Mouse (Mus musculus) spleen, postnatal 36 days (tissue): Measurements from ENCODE around the gene Mon2.
A peak's percentile ranks its signal among the peaks of the same experiment; 100 is the strongest.
"Not testable (repeated sequence)": the region's sequence is repeated elsewhere in the genome, so short reads cannot be mapped to it uniquely, and the experiment has no call there.

Experiments used
- DNase-seq, 2 experiments: peaks; one replicate each; pipeline ENCODE4 v3.0.0; 2022; ENCODE audit warnings: low spot score in 2 of 2, mixed read lengths in 1 of 2

The Mon2 gene

GRCm38 (mm10) chr10:122994402-122995107 is 81.8 kb downstream of the Mon2 start:
- DNase-seq, result no peak

- no peak for DNase-seq
Observed at GRCm38 (mm10) chr10:122991648-122992047, 84.7 kb downstream of the Mon2 start.

GRCm38 (mm10) chr10:122991053-122991452 is 85.3 kb downstream of the Mon2 start:
- DNase-seq, result no peak

GRCm38 (mm10) chr10:122990606-122991005 is 85.7 kb downstream of the Mon2 start:
- no peak for DNase-seq

- no peak for DNase-seq
Observed at GRCm38 (mm10) chr10:122989916-122990315, 86.4 kb downstream of the Mon2 start.

- no peak for DNase-seq
Observed at GRCm38 (mm10) chr10:122988372-122988771, 87.9 kb downstream of the Mon2 start.

GRCm38 (mm10) chr10:122987671-122988128 is 88.6 kb downstream of the Mon2 start:
- DNase-seq, result peak; percentile 59 to 65

- peak; percentile 68 to 76 for DNase-seq
Observed at GRCm38 (mm10) chr10:122986320-122987225, 89.7 kb downstream of the Mon2 start.

GRCm38 (mm10) chr10:122985515-122986319 is 90.6 kb downstream of the Mon2 start:
- DNase-seq, result peak; percentile 78 to 82

- peak; percentile 60 to 67 for DNase-seq
Observed at GRCm38 (mm10) chr10:122985252-122985514, 91.1 kb downstream of the Mon2 start.

- DNase-seq, result no peak
Observed at GRCm38 (mm10) chr10:122984531-122985251, 91.6 kb downstream of the Mon2 start.

GRCm38 (mm10) chr10:122983579-122984530 is 92.5 kb downstream of the Mon2 start:
- no peak for DNase-seq

GRCm38 (mm10) chr10:122982909-122983578 is 93.3 kb downstream of the Mon2 start:
- DNase-seq, result no peak

- no peak for DNase-seq
Observed at GRCm38 (mm10) chr10:122980123-122980522, 96.2 kb downstream of the Mon2 start.

GRCm38 (mm10) chr10:122979356-122979755 is 96.9 kb downstream of the Mon2 start:
- DNase-seq, result no peak

GRCm38 (mm10) chr10:122976038-122976437 is 100.3 kb downstream of the Mon2 start:
- no peak for DNase-seq

- no peak for DNase-seq
Observed at GRCm38 (mm10) chr10:122973241-122973640, 103.1 kb downstream of the Mon2 start.

GRCm38 (mm10) chr10:122970188-122970587 is 106.1 kb downstream of the Mon2 start:
- no peak for DNase-seq

- DNase-seq, result no peak
Observed at GRCm38 (mm10) chr10:122966421-122966820, 109.9 kb downstream of the Mon2 start.

GRCm38 (mm10) chr10:122965650-122966049 is 110.7 kb downstream of the Mon2 start:
- not testable (repeated sequence) for DNase-seq
